Mouse (Mus musculus): ENCODE results near the gene Gm45021. TPM values are rescaled to one million over a fixed set of nuclear protein-coding genes. Genes with fewer than 3 reads are reported as not detected.

Gene Gm45021
- polyA plus RNA-seq, 1 experiment from 2014 or later, result not detected

- Histone ChIP-seq H3K9ac (ENCODE audit: low read length) (no peak overlapping the region), H3K27ac (ENCODE audit: low read depth, low read length) (no peak overlapping the region), H3K27me3 (ENCODE audit: control insufficient read depth, insufficient read depth, low read length) (no peaks in the 10 kb centered on the region), H3K4me2 (ENCODE audit: low read depth) (no peak overlapping the region), H3K4me1 (ENCODE audit: control insufficient read depth, insufficient read depth, low read length) (no peaks in the 10 kb centered on the region), H3K9me3 (ENCODE audit: control insufficient read depth, low read length) (no peaks in the 10 kb centered on the region), H3K4me3 (ENCODE audit: low read depth, low read length) (no peak overlapping the region), H3K36me3 (ENCODE audit: control insufficient read depth, insufficient read depth, low read length) (no peaks in the 10 kb centered on the region)
- DNase-seq (ENCODE audit: low spot score) (peak; percentile 49), ATAC-seq (ENCODE audit: insufficient read depth, low FRiP score, low TSS enrichment) (no peak)
- 23% methylated on average over 4 of the region's 4 CpGs for WGBS
Observed at GRCm38 (mm10) chr6:48642764-48643292, 53.4 kb downstream of the Gm45021 start.

- Histone ChIP-seq H3K9ac (ENCODE audit: low read length) (no peak overlapping the region), H3K4me1 (ENCODE audit: control insufficient read depth, insufficient read depth, low read length) (no peaks in the 10 kb centered on the region), H3K9me3 (ENCODE audit: control insufficient read depth, low read length) (no peaks in the 10 kb centered on the region), H3K27ac (ENCODE audit: low read depth, low read length) (no peak overlapping the region), H3K27me3 (ENCODE audit: control insufficient read depth, insufficient read depth, low read length) (no peaks in the 10 kb centered on the region), H3K36me3 (ENCODE audit: control insufficient read depth, insufficient read depth, low read length) (no peaks in the 10 kb centered on the region), H3K4me3 (ENCODE audit: low read depth, low read length) (no peak overlapping the region), H3K4me2 (ENCODE audit: low read depth) (no peak overlapping the region)
- DNase-seq (ENCODE audit: low spot score) (peak; percentile 71), ATAC-seq (ENCODE audit: insufficient read depth, low FRiP score, low TSS enrichment) (no peak)
- WGBS, result 15% methylated on average over 12 of the region's 12 CpGs
Observed at GRCm38 (mm10) chr6:48645660-48646308, 56.4 kb downstream of the Gm45021 start.

DNA sequence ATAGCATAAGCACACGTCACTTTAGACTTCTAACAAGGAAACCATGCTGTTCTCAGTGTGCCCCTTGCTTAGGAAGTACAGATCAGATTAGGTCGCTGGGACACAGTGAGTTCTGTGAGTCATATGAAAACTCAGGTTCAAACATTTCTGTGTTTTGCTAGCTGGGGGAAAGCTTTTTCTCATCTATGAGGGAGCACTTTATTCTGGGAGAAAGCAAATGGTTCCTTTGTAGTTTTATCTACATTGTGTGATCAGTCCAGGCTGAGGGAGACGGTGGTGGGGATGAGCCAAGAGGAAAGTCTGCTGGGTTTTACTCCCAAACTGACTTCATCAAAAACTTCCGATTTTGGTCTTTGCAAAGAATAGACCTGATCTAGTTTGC lies 56.9 kb downstream of the Gm45021 start:
- Histone ChIP-seq H3K4me3 (ENCODE audit: low read depth, low read length) (no peak overlapping the region), H3K27ac (ENCODE audit: low read depth, low read length) (no peak overlapping the region), H3K9me3 (ENCODE audit: control insufficient read depth, low read length) (no peaks in the 10 kb centered on the region), H3K4me2 (ENCODE audit: low read depth) (no peak overlapping the region), H3K36me3 (ENCODE audit: control insufficient read depth, insufficient read depth, low read length) (no peaks in the 10 kb centered on the region), H3K9ac (ENCODE audit: low read length) (no peak overlapping the region), H3K27me3 (ENCODE audit: control insufficient read depth, insufficient read depth, low read length) (no peaks in the 10 kb centered on the region), H3K4me1 (ENCODE audit: control insufficient read depth, insufficient read depth, low read length) (no peaks in the 10 kb centered on the region)
- DNase-seq (ENCODE audit: low spot score) (no peak), ATAC-seq (ENCODE audit: insufficient read depth, low FRiP score, low TSS enrichment) (no peak)
- 80% methylated on average over 4 of the region's 4 CpGs for whole genome bisulfite sequencing

GRCm38 (mm10) chr6:48646995-48647394 lies 57.6 kb downstream of the Gm45021 start, which contains the start of gene Gimap8:
TSS of gene Gimap8 (plus strand) at chr6:48647234.
- DNase-seq (ENCODE audit: low spot score), result peak; percentile 25
- Histone ChIP-seq H3K36me3 (ENCODE audit: control insufficient read depth, insufficient read depth, low read length) (no peaks in the 10 kb centered on the region), H3K4me2 (ENCODE audit: low read depth) (no peak within 1 kb of the TSS), H3K9ac (ENCODE audit: low read length) (no peak within 1 kb of the TSS), H3K27me3 (ENCODE audit: control insufficient read depth, insufficient read depth, low read length) (no peaks in the 10 kb centered on the region), H3K9me3 (ENCODE audit: control insufficient read depth, low read length) (no peaks in the 10 kb centered on the region), H3K27ac (ENCODE audit: low read depth, low read length) (no peak within 1 kb of the TSS), H3K4me1 (ENCODE audit: control insufficient read depth, insufficient read depth, low read length) (no peaks in the 10 kb centered on the region), H3K4me3 (ENCODE audit: low read depth, low read length) (no peak within 1 kb of the TSS)
- ATAC-seq (ENCODE audit: insufficient read depth, low FRiP score, low TSS enrichment), result no peak
- 48% methylated on average over 3 of the region's 3 CpGs for WGBS

GRCm38 (mm10) chr6:48647611-48648010 lies 58.2 kb downstream of the Gm45021 start:
- WGBS, result 89% methylated on average over 2 of the region's 2 CpGs
- no peak for DNase-seq (ENCODE audit: low spot score)
- Histone ChIP-seq H3K36me3 (ENCODE audit: control insufficient read depth, insufficient read depth, low read length) (no peaks in the 10 kb centered on the region), H3K27ac (ENCODE audit: low read depth, low read length) (no peak overlapping the region), H3K4me1 (ENCODE audit: control insufficient read depth, insufficient read depth, low read length) (no peaks in the 10 kb centered on the region), H3K9me3 (ENCODE audit: control insufficient read depth, low read length) (no peaks in the 10 kb centered on the region), H3K9ac (ENCODE audit: low read length) (no peak overlapping the region), H3K27me3 (ENCODE audit: control insufficient read depth, insufficient read depth, low read length) (no peaks in the 10 kb centered on the region), H3K4me3 (ENCODE audit: low read depth, low read length) (no peak overlapping the region), H3K4me2 (ENCODE audit: low read depth) (no peak overlapping the region)
- no peak for ATAC-seq (ENCODE audit: insufficient read depth, low FRiP score, low TSS enrichment)

DNA sequence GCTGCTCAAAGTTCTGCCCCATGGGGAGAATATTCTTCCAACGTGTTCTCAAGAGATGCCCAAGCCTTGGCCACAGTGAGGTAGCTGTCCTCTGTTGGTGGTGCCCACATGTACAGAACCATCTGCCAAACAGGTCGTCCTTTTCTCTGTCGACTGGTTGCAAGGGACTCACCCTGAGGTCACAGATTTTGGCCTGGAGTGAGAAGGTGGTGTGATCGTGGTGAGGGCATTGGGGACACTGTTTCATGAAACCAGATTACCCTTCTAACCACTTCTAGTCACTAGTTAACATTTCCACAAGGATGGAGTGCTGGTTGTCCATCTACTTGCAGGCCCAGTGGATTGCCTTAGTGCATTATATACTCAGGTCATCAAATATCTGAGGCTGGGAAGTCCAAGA lies 59.4 kb downstream of the Gm45021 start:
- DNase-seq (ENCODE audit: low spot score), result no peak

GRCm38 (mm10) chr6:48650041-48650440 lies 60.6 kb downstream of the Gm45021 start:
- Histone ChIP-seq H3K27ac (ENCODE audit: low read depth, low read length) (no peak overlapping the region), H3K9me3 (ENCODE audit: control insufficient read depth, low read length) (no peaks in the 10 kb centered on the region), H3K4me1 (ENCODE audit: control insufficient read depth, insufficient read depth, low read length) (no peaks in the 10 kb centered on the region), H3K4me2 (ENCODE audit: low read depth) (no peak overlapping the region), H3K36me3 (ENCODE audit: control insufficient read depth, insufficient read depth, low read length) (no peaks in the 10 kb centered on the region), H3K27me3 (ENCODE audit: control insufficient read depth, insufficient read depth, low read length) (no peaks in the 10 kb centered on the region), H3K9ac (ENCODE audit: low read length) (no peak overlapping the region), H3K4me3 (ENCODE audit: low read depth, low read length) (no peak overlapping the region)
- 91% methylated on average over 9 of the region's 9 CpGs for WGBS
- no peak for DNase-seq (ENCODE audit: low spot score)
- no peak for ATAC-seq (ENCODE audit: insufficient read depth, low FRiP score, low TSS enrichment)

More for the DNA sequence above, 59.4 kb downstream of the Gm45021 start:
- no peak for ATAC-seq (ENCODE audit: insufficient read depth, low FRiP score, low TSS enrichment)
- Histone ChIP-seq H3K9ac (ENCODE audit: low read length) (no peak overlapping the region), H3K4me3 (ENCODE audit: low read depth, low read length) (no peak overlapping the region), H3K4me2 (ENCODE audit: low read depth) (no peak overlapping the region), H3K4me1 (ENCODE audit: control insufficient read depth, insufficient read depth, low read length) (no peaks in the 10 kb centered on the region), H3K36me3 (ENCODE audit: control insufficient read depth, insufficient read depth, low read length) (no peaks in the 10 kb centered on the region), H3K27ac (ENCODE audit: low read depth, low read length) (no peak overlapping the region), H3K27me3 (ENCODE audit: control insufficient read depth, insufficient read depth, low read length) (no peaks in the 10 kb centered on the region), H3K9me3 (ENCODE audit: control insufficient read depth, low read length) (no peaks in the 10 kb centered on the region)
- 85% methylated on average over 4 of the region's 4 CpGs for WGBS

GRCm38 (mm10) chr6:48658721-48659120 lies 69.3 kb downstream of the Gm45021 start:
- Histone ChIP-seq H3K36me3 (ENCODE audit: control insufficient read depth, insufficient read depth, low read length) (no peaks in the 10 kb centered on the region), H3K4me1 (ENCODE audit: control insufficient read depth, insufficient read depth, low read length) (no peaks in the 10 kb centered on the region), H3K27ac (ENCODE audit: low read depth, low read length) (no peak overlapping the region), H3K9me3 (ENCODE audit: control insufficient read depth, low read length) (no peaks in the 10 kb centered on the region), H3K27me3 (ENCODE audit: control insufficient read depth, insufficient read depth, low read length) (no peaks in the 10 kb centered on the region), H3K4me2 (ENCODE audit: low read depth) (no peak overlapping the region), H3K9ac (ENCODE audit: low read length) (no peak overlapping the region), H3K4me3 (ENCODE audit: low read depth, low read length) (no peak overlapping the region)
- WGBS, result 76% methylated on average over 5 of the region's 5 CpGs
- no peak for DNase-seq (ENCODE audit: low spot score)
- ATAC-seq (ENCODE audit: insufficient read depth, low FRiP score, low TSS enrichment), result no peak

Measured in neural tube, embryonic 11.5 days (tissue).